Mouse (Mus musculus): ENCODE data around the gene Car9. TPM values are rescaled to one million over a fixed set of nuclear protein-coding genes. Genes with fewer than 3 reads are reported as not detected.
A peak's percentile ranks its signal among the peaks of the same experiment; 100 is the strongest.
"Not testable (repeated sequence)": the region's sequence is repeated elsewhere in the genome, so short reads cannot be mapped to it uniquely, and the experiment has no call there.

The Car9 gene
- total and polyA plus RNA-seq, 2 experiments from 2014 or later, result 0.05 to 1.1 TPM

DNA sequence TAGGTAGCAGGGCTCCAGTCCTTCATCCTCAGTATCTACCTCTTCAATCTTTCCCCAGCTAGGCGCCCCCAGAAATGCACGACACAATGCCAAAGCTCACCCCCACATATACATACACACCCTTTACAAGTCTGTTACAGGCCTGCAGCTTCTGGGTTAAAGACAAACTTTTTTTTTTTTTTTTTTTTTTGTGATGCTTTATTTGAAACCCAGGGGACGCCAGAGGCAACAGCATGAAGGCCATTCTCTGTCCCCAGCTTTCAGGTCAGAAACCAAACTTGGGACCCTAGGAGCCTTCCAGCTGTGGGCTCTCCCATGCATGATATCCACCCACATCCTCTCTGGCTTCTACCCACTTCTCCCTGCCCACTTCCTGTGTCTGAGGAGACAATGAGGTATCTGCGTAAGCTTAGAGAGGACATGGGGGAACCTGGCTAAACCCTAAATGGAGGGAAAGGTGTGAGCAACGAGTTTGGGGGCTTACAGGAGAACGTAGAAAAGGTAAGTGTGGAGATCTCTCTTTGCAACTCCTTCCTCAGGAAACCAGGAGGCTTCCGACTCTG is 24.8 kb upstream of the Car9 start:
- Histone ChIP-seq H3K27ac (ENCODE audit: low read depth, low read length) (no peak overlapping the region), H3K36me3 (ENCODE audit: insufficient read depth, low read length) (no peaks in the 10 kb centered on the region), H3K27me3 (ENCODE audit: insufficient read depth, low read length) (no peaks in the 10 kb centered on the region), H3K9ac (replicated peaks; ENCODE audit: low read length, poor library complexity, severe bottlenecking) (no peak overlapping the region), H3K4me3 (ENCODE audit: low read depth, low read length) (no peak overlapping the region), H3K9me3 (ENCODE audit: low read length) (no peaks in the 10 kb centered on the region), H3K4me1 (ENCODE audit: insufficient read depth, low read length) (no peaks in the 10 kb centered on the region), H3K4me2 (ENCODE audit: low read depth, low read length, poor library complexity, severe bottlenecking) (no peak overlapping the region)
- no peak for TF ChIP-seq CTCF (IDR thresholded peaks at IDR 0.05)
- DNase-seq (ENCODE audit: low spot score), result no peak
- WGBS, result 69% methylated on average over 7 of the region's 7 CpGs
- no peak for ATAC-seq (ENCODE audit: low FRiP score)

DNA sequence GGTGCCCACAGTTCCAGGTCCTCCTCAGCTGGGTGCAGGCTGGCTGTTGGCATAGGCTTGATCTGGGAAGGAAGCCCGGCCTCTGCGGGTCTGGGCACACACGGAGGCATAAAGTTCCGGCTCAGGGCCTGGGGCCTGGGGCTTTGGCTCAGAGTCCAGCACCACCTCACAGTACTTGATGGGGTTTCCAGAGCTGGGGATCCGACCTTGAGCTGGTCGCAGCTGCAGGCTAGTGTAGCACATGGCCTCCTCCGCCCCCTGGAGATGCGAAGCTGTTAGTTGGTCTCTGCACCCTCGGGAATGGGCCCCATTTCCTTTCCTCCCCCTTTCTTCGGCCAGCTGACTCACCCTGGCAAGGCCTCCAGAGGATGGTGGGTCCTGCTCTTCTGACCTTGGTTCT is 24.2 kb upstream of the Car9 start:
- DNase-seq (ENCODE audit: low spot score), result no peak

DNA sequence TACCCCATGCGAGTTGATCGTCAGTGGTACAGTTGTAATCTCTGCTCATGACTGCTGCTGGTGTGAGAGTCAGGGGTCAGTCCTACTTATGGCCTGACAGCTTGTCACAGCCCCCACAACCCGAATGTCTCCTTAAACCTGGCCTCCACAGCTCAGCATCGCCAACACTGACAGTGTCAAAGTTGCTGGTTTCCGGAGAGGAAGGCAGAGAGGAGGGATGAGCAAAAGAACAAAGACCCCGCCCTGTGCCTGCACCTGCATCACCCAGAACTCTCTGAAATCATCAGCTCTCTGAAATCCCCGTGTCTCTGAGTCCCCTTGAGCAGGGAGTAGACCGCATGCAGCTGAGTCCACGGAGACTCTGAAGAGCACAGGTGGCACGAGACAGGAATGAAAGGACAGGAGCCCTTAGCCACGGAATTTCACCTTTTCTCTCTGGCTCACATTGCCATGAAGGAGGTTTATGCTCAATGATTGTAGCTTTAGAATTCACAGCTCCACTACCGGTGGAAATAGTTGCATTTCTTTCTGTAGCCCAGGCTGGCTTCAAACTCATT is 23.2 kb upstream of the Car9 start, which contains the start of gene Sit1:
Gene Sit1, minus strand, starts transcription at position 200 of the 557 bp plus-strand sequence.
- DNase-seq (ENCODE audit: low spot score) (no peak), ATAC-seq (ENCODE audit: low FRiP score) (no peak)
- Histone ChIP-seq H3K4me3 (ENCODE audit: low read depth, low read length) (no peak within 1 kb of the TSS), H3K4me1 (ENCODE audit: insufficient read depth, low read length) (no peaks in the 10 kb centered on the region), H3K4me2 (ENCODE audit: low read depth, low read length, poor library complexity, severe bottlenecking) (no peak within 1 kb of the TSS), H3K27me3 (ENCODE audit: insufficient read depth, low read length) (no peaks in the 10 kb centered on the region), H3K9me3 (ENCODE audit: low read length) (no peaks in the 10 kb centered on the region), H3K9ac (replicated peaks; ENCODE audit: low read length, poor library complexity, severe bottlenecking) (no peak within 1 kb of the TSS), H3K36me3 (ENCODE audit: insufficient read depth, low read length) (no peaks in the 10 kb centered on the region), H3K27ac (ENCODE audit: low read depth, low read length) (no peak within 1 kb of the TSS)
- TF ChIP-seq CTCF (IDR thresholded peaks at IDR 0.05), result no peak
- 62% methylated on average over 12 of the region's 12 CpGs for WGBS

More for the DNA sequence above, 24.2 kb upstream of the Car9 start:
- H3K4me3 ChIP-seq (ENCODE audit: low read depth, low read length), result no peak overlapping the region
- H3K4me1 ChIP-seq (ENCODE audit: insufficient read depth, low read length), result no peaks in the 10 kb centered on the region
- no peak for TF ChIP-seq CTCF (IDR thresholded peaks at IDR 0.05)
- H3K9me3 ChIP-seq (ENCODE audit: low read length), result no peaks in the 10 kb centered on the region
- ATAC-seq (ENCODE audit: low FRiP score), result no peak
- H3K27me3 ChIP-seq (ENCODE audit: insufficient read depth, low read length), result no peaks in the 10 kb centered on the region
- no peaks in the 10 kb centered on the region for H3K36me3 ChIP-seq (ENCODE audit: insufficient read depth, low read length)
- WGBS, result 75% methylated on average over 10 of the region's 10 CpGs
- H3K27ac ChIP-seq (ENCODE audit: low read depth, low read length), result no peak overlapping the region
- no peak overlapping the region for H3K9ac ChIP-seq (replicated peaks; ENCODE audit: low read length, poor library complexity, severe bottlenecking)
- H3K4me2 ChIP-seq (ENCODE audit: low read depth, low read length, poor library complexity, severe bottlenecking), result no peak overlapping the region

DNA sequence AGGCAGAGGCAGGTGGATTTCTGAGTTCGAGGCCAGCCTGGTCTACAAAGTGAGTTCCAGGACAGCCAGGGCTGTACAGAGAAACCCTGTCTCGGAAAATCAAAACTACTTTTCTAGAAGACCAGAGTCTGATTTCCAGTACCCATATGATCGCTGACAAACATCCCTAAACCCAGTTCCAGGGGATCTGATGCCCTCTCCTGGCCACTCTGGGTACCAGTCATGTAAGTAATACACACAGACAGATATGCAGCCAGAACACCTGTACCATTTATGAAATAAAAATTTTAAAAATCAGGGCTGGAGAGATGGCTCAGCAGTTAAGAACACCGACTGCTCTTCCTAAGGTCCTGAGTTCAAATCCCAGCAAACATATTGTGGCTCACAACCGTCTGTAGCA is 21.1 kb upstream of the Car9 start:
- H3K27me3 ChIP-seq (ENCODE audit: insufficient read depth, low read length); H3K9me3 ChIP-seq (ENCODE audit: low read length); ATAC-seq (ENCODE audit: low FRiP score); DNase-seq (ENCODE audit: low spot score); H3K27ac ChIP-seq (ENCODE audit: low read depth, low read length); H3K4me2 ChIP-seq (ENCODE audit: low read depth, low read length, poor library complexity, severe bottlenecking); H3K4me3 ChIP-seq (ENCODE audit: low read depth, low read length); H3K36me3 ChIP-seq (ENCODE audit: insufficient read depth, low read length); H3K4me1 ChIP-seq (ENCODE audit: insufficient read depth, low read length); H3K9ac ChIP-seq (replicated peaks; ENCODE audit: low read length, poor library complexity, severe bottlenecking): not testable (repeated sequence)
- TF ChIP-seq CTCF (IDR thresholded peaks at IDR 0.05), result peak; percentile 37; the same call in 1 of the 2 replicates
- WGBS, result 86% methylated on average over 5 of the region's 5 CpGs

DNA sequence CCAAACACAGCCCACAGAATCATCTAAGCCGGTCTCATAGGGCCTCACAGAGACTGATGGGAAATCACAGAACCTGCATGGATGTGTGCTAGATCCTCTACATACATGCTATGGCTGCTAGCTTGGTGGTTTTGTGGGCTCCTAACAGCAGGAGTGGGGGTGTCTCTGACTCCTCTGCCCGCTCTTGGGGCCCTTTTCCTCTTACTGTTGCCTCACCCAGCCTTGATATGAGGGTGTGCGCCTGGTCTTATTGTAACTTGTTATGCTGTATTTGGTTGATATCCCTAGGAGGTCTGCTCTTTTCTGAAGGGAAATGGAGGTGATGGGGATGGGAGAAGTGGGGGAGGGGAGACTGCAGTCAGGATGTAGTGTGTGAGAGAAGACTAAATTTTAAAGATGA is 17.2 kb upstream of the Car9 start:
- no peaks in the 10 kb centered on the region for H3K4me1 ChIP-seq (ENCODE audit: insufficient read depth, low read length)
- no peak overlapping the region for H3K4me3 ChIP-seq (ENCODE audit: low read depth, low read length)
- no peaks in the 10 kb centered on the region for H3K9me3 ChIP-seq (ENCODE audit: low read length)
- H3K27me3 ChIP-seq (ENCODE audit: insufficient read depth, low read length), result no peaks in the 10 kb centered on the region
- no peaks in the 10 kb centered on the region for H3K36me3 ChIP-seq (ENCODE audit: insufficient read depth, low read length)
- H3K27ac ChIP-seq (ENCODE audit: low read depth, low read length), result no peak overlapping the region
- no peak overlapping the region for H3K4me2 ChIP-seq (ENCODE audit: low read depth, low read length, poor library complexity, severe bottlenecking)
- no peak for DNase-seq (ENCODE audit: low spot score)
- WGBS, result 95% methylated on average over 3 of the region's 3 CpGs
- no peak overlapping the region for H3K9ac ChIP-seq (replicated peaks; ENCODE audit: low read length, poor library complexity, severe bottlenecking)
- no peak for ATAC-seq (ENCODE audit: low FRiP score)
- no peak for TF ChIP-seq CTCF (IDR thresholded peaks at IDR 0.05)

DNA sequence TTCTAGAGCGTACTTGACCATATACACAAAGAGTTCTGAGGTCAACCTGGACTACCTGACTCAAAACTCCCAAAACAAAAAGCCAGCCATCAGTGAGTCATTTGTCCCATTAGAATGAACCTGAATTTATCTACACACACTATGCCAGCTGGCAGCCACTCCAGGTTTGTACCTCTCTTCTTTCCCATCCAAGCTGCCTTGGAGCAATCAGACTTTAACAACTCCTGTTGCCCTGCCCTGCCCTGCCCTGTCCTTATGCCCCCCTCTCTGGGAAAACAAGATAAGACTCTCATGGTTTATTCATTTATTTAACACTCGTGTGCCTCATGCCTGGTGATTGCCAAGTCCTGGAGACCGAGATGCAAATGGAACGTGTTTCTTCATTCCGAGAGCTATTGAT is 16.0 kb upstream of the Car9 start:
- Histone ChIP-seq H3K27me3 (ENCODE audit: insufficient read depth, low read length) (no peaks in the 10 kb centered on the region), H3K4me2 (ENCODE audit: low read depth, low read length, poor library complexity, severe bottlenecking) (no peak overlapping the region), H3K4me3 (ENCODE audit: low read depth, low read length) (no peak overlapping the region), H3K9ac (replicated peaks; ENCODE audit: low read length, poor library complexity, severe bottlenecking) (no peak overlapping the region), H3K36me3 (ENCODE audit: insufficient read depth, low read length) (peaks cover 2% of the 10 kb centered on the region; the same call in 1 of the 2 replicates), H3K9me3 (ENCODE audit: low read length) (no peaks in the 10 kb centered on the region), H3K4me1 (ENCODE audit: insufficient read depth, low read length) (0 out of 2 replicates have a peak, but pooled peaks cover 6% of the 10 kb centered on the region), H3K27ac (ENCODE audit: low read depth, low read length) (no peak overlapping the region)
- TF ChIP-seq CTCF (IDR thresholded peaks at IDR 0.05), result no peak
- ATAC-seq (ENCODE audit: low FRiP score), result no peak
- WGBS, result 73% methylated on average over 5 of the region's 5 CpGs
- DNase-seq (ENCODE audit: low spot score), result no peak

Data from midbrain, postnatal 0 days (tissue).